Mouse (Mus musculus): ENCODE measurements around the gene Zfp512b. TPM values are rescaled to one million over a fixed set of nuclear protein-coding genes. Genes with fewer than 3 reads are reported as not detected.
A peak's percentile ranks its signal among the peaks of the same experiment; 100 is the strongest.

Zfp512b gene
- polyA plus RNA-seq, 1 experiment, result 32.2 TPM

DNA sequence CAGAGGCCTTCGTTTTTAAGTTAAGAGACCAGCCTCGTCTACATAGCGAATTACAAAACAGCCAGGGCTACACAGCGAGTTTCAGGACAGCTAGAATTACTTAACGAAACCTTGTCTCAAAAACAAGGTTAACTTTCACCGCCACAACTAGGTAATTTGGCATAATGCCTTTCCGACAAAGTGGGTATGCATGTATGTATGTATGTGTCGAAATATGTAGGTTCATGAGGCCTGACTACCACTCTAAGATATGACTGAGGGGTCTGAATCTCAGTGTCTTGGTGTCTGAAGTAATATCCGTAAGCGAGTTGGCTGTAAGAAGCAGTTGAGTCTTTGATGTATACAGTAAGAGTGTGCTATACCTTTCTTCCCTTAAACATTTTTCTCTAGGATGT lies 9.1 kb upstream of the Zfp512b start:
- WGBS, result 19% methylated on average over 10 of the region's 10 CpGs
- TF ChIP-seq POLR2A (IDR thresholded peaks at IDR 0.05; ENCODE audit: low read depth, low read length), result no peak
- TF ChIP-seq CTCF (conservative IDR thresholded peaks at IDR 0.05; ENCODE audit: insufficient read depth, insufficient read length, low read depth, low read length), result no peak
- H3K27ac ChIP-seq (ENCODE audit: insufficient read depth, low read depth, low read length), result 0 out of 2 replicates have a peak overlapping the region, but pooled peaks have one; percentile 29
- H3K4me3 ChIP-seq (ENCODE audit: insufficient read depth, low read depth, low read length), result peak overlapping the region; percentile 96
- no peaks in the 10 kb centered on the region; the same call in 1 of the 2 replicates for H3K36me3 ChIP-seq (ENCODE audit: control insufficient read depth, insufficient read depth, low read length)
- H3K27me3 ChIP-seq (replicated peaks; ENCODE audit: control insufficient read depth, insufficient read depth, low read length), result no peaks in the 10 kb centered on the region
- no peak for DNase-seq
- H3K4me1 ChIP-seq (ENCODE audit: control insufficient read depth, insufficient read depth, low read length), result peaks cover 9% of the 10 kb centered on the region; the same call in 1 of the 2 replicates

GRCm38 (mm10) chr2:181600828-181601750 lies 8.5 kb upstream of the Zfp512b start:
- Histone ChIP-seq H3K27me3 (replicated peaks; ENCODE audit: control insufficient read depth, insufficient read depth, low read length) (no peaks in the 10 kb centered on the region), H3K27ac (ENCODE audit: insufficient read depth, low read depth, low read length) (peak overlapping the region; percentile 69), H3K4me1 (ENCODE audit: control insufficient read depth, insufficient read depth, low read length) (peaks cover 9% of the 10 kb centered on the region; the same call in 1 of the 2 replicates), H3K36me3 (ENCODE audit: control insufficient read depth, insufficient read depth, low read length) (no peaks in the 10 kb centered on the region; the same call in 1 of the 2 replicates), H3K4me3 (ENCODE audit: insufficient read depth, low read depth, low read length) (peak overlapping the region; percentile 96)
- DNase-seq, result peak; percentile 98
- 1% methylated on average over 57 of the region's 57 CpGs for WGBS
- TF ChIP-seq POLR2A (IDR thresholded peaks at IDR 0.05; ENCODE audit: low read depth, low read length) (peak; percentile 93), CTCF (conservative IDR thresholded peaks at IDR 0.05; ENCODE audit: insufficient read depth, insufficient read length, low read depth, low read length) (no peak)

- Histone ChIP-seq H3K27ac (ENCODE audit: insufficient read depth, low read depth, low read length) (peak overlapping the region; percentile 69), H3K36me3 (ENCODE audit: control insufficient read depth, insufficient read depth, low read length) (no peaks in the 10 kb centered on the region), H3K4me1 (ENCODE audit: control insufficient read depth, insufficient read depth, low read length) (peaks cover 9% of the 10 kb centered on the region; the same call in 1 of the 2 replicates), H3K27me3 (replicated peaks; ENCODE audit: control insufficient read depth, insufficient read depth, low read length) (no peaks in the 10 kb centered on the region), H3K4me3 (ENCODE audit: insufficient read depth, low read depth, low read length) (peak overlapping the region; percentile 96)
- no peak for DNase-seq
- TF ChIP-seq POLR2A (IDR thresholded peaks at IDR 0.05; ENCODE audit: low read depth, low read length) (no peak), CTCF (conservative IDR thresholded peaks at IDR 0.05; ENCODE audit: insufficient read depth, insufficient read length, low read depth, low read length) (no peak)
- WGBS, result 44% methylated on average over 6 of the region's 6 CpGs
These were observed 7.7 kb upstream of the Zfp512b start for GRCm38 (mm10) chr2:181600226-181600758.

DNA sequence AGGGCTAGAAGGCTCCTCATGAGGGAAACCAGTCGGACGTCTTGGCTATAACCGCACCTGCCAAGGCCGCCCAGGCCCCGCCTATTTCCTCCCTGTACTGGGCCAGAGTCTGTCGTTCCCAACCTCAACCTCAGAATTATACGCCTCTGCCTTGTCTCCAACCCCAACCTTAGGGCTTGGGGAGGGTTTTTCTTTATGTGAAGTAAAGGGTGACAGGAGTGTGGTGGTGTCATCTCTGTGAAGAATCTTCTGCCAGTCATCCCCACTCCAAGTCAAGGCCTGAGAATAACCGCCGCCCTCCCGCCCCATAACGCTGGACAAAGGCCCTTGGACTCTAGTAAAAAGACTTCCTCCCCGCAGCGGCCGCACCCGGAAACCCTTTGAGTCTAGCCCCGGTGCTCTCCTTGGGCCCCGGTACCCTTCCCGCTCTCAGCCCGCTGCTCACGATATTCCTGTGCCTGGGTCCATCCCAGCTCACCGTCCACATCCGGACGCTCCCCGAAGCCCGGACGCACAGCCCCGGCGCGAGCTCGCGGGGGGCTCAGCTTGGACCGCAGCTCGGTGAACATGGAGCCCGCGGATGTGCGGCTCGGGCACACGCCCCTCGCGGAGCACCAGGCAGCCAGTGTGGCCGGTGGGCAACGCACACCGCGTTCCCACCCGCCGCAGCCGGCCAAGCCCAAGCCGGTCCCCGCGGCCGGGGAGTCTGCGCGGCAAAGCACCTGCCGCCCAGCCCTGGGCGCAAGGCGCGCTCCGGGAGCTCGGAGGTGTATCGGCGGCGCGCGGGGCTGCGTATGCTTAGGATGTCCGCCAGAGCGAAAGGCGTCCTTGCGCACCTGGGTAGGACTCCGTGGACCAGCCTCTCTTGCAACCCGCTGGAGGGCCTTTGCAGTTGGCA lies 6.1 kb upstream of the Zfp512b start, which contains the start of gene Samd10:
Gene Samd10, minus strand, starts transcription at position 759 of the 898 bp plus-strand sequence.
- Histone ChIP-seq H3K4me3 (ENCODE audit: insufficient read depth, low read depth, low read length) (peak within 1 kb of the TSS; percentile 97), H3K27me3 (replicated peaks; ENCODE audit: control insufficient read depth, insufficient read depth, low read length) (no peaks in the 10 kb centered on the region), H3K27ac (ENCODE audit: insufficient read depth, low read depth, low read length) (peak within 1 kb of the TSS; percentile 92), H3K36me3 (ENCODE audit: control insufficient read depth, insufficient read depth, low read length) (no peaks in the 10 kb centered on the region), H3K4me1 (ENCODE audit: control insufficient read depth, insufficient read depth, low read length) (peaks cover 9% of the 10 kb centered on the region; the same call in 1 of the 2 replicates)
- WGBS, result 1% methylated on average over 71 of the region's 71 CpGs
- DNase-seq, result peak; percentile 81
- TF ChIP-seq POLR2A (IDR thresholded peaks at IDR 0.05; ENCODE audit: low read depth, low read length) (no peak), CTCF (conservative IDR thresholded peaks at IDR 0.05; ENCODE audit: insufficient read depth, insufficient read length, low read depth, low read length) (peak; percentile 20; the same call in 1 of the 2 replicates)

DNA sequence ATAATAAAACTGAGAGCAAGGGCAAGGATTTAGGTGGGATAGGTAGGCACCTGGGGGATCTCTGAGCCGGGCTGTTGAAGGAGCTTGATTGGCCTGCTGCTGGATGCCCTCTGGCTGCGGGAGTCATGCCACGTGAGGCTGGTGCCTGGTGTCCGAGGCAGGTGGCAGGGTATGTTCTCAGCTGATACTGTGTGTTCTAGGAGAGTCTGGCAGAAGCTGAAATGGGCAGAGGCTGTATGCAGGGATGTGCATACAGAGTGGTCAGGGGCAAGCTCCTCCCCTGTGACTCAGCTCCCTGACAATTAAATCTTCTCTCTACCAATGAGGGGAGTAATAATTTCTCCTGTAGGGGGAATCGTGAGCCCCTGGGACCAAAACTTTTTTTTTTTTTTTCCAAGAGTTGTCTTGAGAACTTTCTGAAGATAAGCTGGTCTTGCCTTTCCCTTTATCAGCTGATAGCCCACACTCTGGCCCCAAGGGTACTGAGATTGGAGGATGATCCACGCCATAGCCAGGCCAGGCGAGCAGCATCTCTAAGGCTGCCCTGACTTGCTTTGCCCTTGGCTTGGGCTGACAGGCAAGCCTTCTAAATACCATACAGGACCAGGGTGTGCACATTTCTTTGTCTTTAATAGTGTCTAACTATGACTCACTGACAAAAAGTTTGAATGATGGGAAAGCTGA lies 4.9 kb upstream of the Zfp512b start:
- TF ChIP-seq POLR2A (IDR thresholded peaks at IDR 0.05; ENCODE audit: low read depth, low read length) (no peak), CTCF (conservative IDR thresholded peaks at IDR 0.05; ENCODE audit: insufficient read depth, insufficient read length, low read depth, low read length) (no peak)
- WGBS, result 74% methylated on average over 7 of the region's 7 CpGs
- Histone ChIP-seq H3K4me3 (ENCODE audit: insufficient read depth, low read depth, low read length) (no peak overlapping the region), H3K27me3 (replicated peaks; ENCODE audit: control insufficient read depth, insufficient read depth, low read length) (no peaks in the 10 kb centered on the region), H3K27ac (ENCODE audit: insufficient read depth, low read depth, low read length) (no peak overlapping the region), H3K36me3 (ENCODE audit: control insufficient read depth, insufficient read depth, low read length) (no peaks in the 10 kb centered on the region), H3K4me1 (ENCODE audit: control insufficient read depth, insufficient read depth, low read length) (peaks cover 13% of the 10 kb centered on the region; the same call in 1 of the 2 replicates)
- no peak for DNase-seq
